In genomic region chr14:22808595-22809166, GRCm38 (mm10) we compare ENCODE assay signal across 9 mouse cellular contexts.
DNase-seq lines count a peak whose midpoint lies in the region; ATAC-seq and TF ChIP-seq lines count a peak whose summit lies in the region.
"Had no signal": no experiment of that assay in that cellular context is flagged by ENCODE, and none has a peak within 500 bp of the region (broad histone marks: within the 10 kb centered on the region; RNA-seq: fewer than 3 reads in every experiment).

No protein-coding gene starts in this region.

- no peak for TF ChIP-seq CTCF in kidney, postnatal 0 days (IDR thresholded peaks at IDR 0.05; ENCODE audit: low read depth)

- DNase-seq in kidney, adult 18-20 months = no peak
- peak; percentile 62 for DNase-seq in kidney, postnatal 0 days (ENCODE audit: low spot score)
- DNase-seq in spleen, adult 18-20 months = no peak
- no peak for DNase-seq in left cerebral cortex, adult 18-20 months (ENCODE audit: low spot score in 2 of 2)
- DNase-seq in cerebellum, postnatal 25 days = no peak

- no peak; the same call in 1 of the 2 replicates for ATAC-seq in kidney, embryonic 15.5 days (replicated peaks; ENCODE audit: low FRiP score)
- peak; percentile 38; the same call in 1 of the 2 replicates for ATAC-seq in forebrain, embryonic 13.5 days
- peak; percentile 26; the same call in 1 of the 2 replicates for ATAC-seq in kidney, postnatal 0 days (replicated peaks; ENCODE audit: low FRiP score, low read depth)
- peak; percentile 72 for ATAC-seq in neural tube, embryonic 13.5 days (ENCODE audit: low read depth)

- H3K27ac ChIP-seq in kidney, embryonic 15.5 days = peak overlapping the region; percentile 87
- H3K27ac ChIP-seq in forebrain, embryonic 13.5 days = no peak overlapping the region
- peak overlapping the region; percentile 86 for H3K27ac ChIP-seq in kidney, postnatal 0 days
- H3K27ac ChIP-seq in neural tube, embryonic 13.5 days (replicated peaks) = no peak overlapping the region

- H3K4me1 ChIP-seq in kidney, embryonic 15.5 days = peaks cover 76% of the 10 kb centered on the region
- H3K4me1 ChIP-seq in forebrain, embryonic 13.5 days = peaks cover 28% of the 10 kb centered on the region
- peaks cover 30% of the 10 kb centered on the region for H3K4me1 ChIP-seq in kidney, postnatal 0 days (replicated peaks; ENCODE audit: insufficient read depth, low read length)
- peaks cover 46% of the 10 kb centered on the region for H3K4me1 ChIP-seq in neural tube, embryonic 13.5 days (replicated peaks)

- no peak overlapping the region for H3K9ac ChIP-seq in kidney, embryonic 15.5 days
- no peak overlapping the region for H3K9ac ChIP-seq in forebrain, embryonic 13.5 days
- H3K9ac ChIP-seq in kidney, postnatal 0 days (ENCODE audit: low read depth, low read length) = no peak overlapping the region
- H3K9ac ChIP-seq in neural tube, embryonic 13.5 days = no peak overlapping the region

- 21% methylated on average over 5 of the region's 5 CpGs for WGBS in kidney, embryonic 15.5 days
- WGBS in forebrain, embryonic 13.5 days = 15% methylated on average over 5 of the region's 5 CpGs
- WGBS in kidney, postnatal 0 days = 28% methylated on average over 5 of the region's 5 CpGs
- WGBS in neural tube, embryonic 13.5 days = 19% methylated on average over 5 of the region's 5 CpGs

- no peaks in the 10 kb centered on the region for H3K9me3 ChIP-seq in kidney, embryonic 15.5 days (replicated peaks)
- H3K9me3 ChIP-seq in forebrain, embryonic 13.5 days (replicated peaks) = no peaks in the 10 kb centered on the region
- no peaks in the 10 kb centered on the region for H3K9me3 ChIP-seq in kidney, postnatal 0 days (replicated peaks; ENCODE audit: low read length)
- no peaks in the 10 kb centered on the region for H3K9me3 ChIP-seq in neural tube, embryonic 13.5 days

- no peaks in the 10 kb centered on the region for H3K36me3 ChIP-seq in kidney, embryonic 15.5 days
- no peaks in the 10 kb centered on the region for H3K36me3 ChIP-seq in forebrain, embryonic 13.5 days (ENCODE audit: poor library complexity, severe bottlenecking)
- no peaks in the 10 kb centered on the region for H3K36me3 ChIP-seq in kidney, postnatal 0 days (ENCODE audit: insufficient read depth, low read length)
- no peaks in the 10 kb centered on the region for H3K36me3 ChIP-seq in neural tube, embryonic 13.5 days

- no peaks in the 10 kb centered on the region for H3K27me3 ChIP-seq in kidney, embryonic 15.5 days
- H3K27me3 ChIP-seq in forebrain, embryonic 13.5 days = peaks cover 57% of the 10 kb centered on the region
- H3K27me3 ChIP-seq in kidney, postnatal 0 days (ENCODE audit: insufficient read depth, low read length) = no peaks in the 10 kb centered on the region
- H3K27me3 ChIP-seq in neural tube, embryonic 13.5 days = peaks cover 12% of the 10 kb centered on the region

- no peak overlapping the region for H3K4me3 ChIP-seq in kidney, embryonic 15.5 days (replicated peaks)
- H3K4me3 ChIP-seq in forebrain, embryonic 13.5 days = no peak overlapping the region
- no peak overlapping the region for H3K4me3 ChIP-seq in kidney, postnatal 0 days (replicated peaks; ENCODE audit: low read depth, low read length)
- no peak overlapping the region for H3K4me3 ChIP-seq in neural tube, embryonic 13.5 days
- H3K4me3 ChIP-seq: myocyte had no signal

- H3K4me2 ChIP-seq in kidney, embryonic 15.5 days = peak overlapping the region; percentile 53
- H3K4me2 ChIP-seq in forebrain, embryonic 13.5 days = 0 out of 2 replicates have a peak overlapping the region, but pooled peaks have one; percentile 57
- no peak overlapping the region; the same call in 1 of the 2 replicates for H3K4me2 ChIP-seq in kidney, postnatal 0 days (ENCODE audit: low read length)
- H3K4me2 ChIP-seq in neural tube, embryonic 13.5 days = no peak overlapping the region

Comparison
In these comparisons a context has a peak if more than half of its experiments do, and no peak if none do; other contexts are left out.
1. H3K4me2 ChIP-seq: peak in kidney, embryonic 15.5 days (single experiment) and forebrain, embryonic 13.5 days (single experiment); none in kidney, postnatal 0 days (single experiment) and neural tube, embryonic 13.5 days (single experiment).
2. H3K27ac ChIP-seq: peak in kidney, embryonic 15.5 days (single experiment) and kidney, postnatal 0 days (single experiment); none in forebrain, embryonic 13.5 days (single experiment) and neural tube, embryonic 13.5 days (single experiment).